Mouse (Mus musculus) left cerebral cortex, postnatal 10 days (tissue): ENCODE measurements around the gene Rnf220. TPM values are rescaled to one million over a fixed set of nuclear protein-coding genes. Genes with fewer than 3 reads are reported as not detected.
A peak's percentile ranks its signal among the peaks of the same experiment; 100 is the strongest.

ENCODE experiments used
- DNase-seq, 2 experiments: peaks; one replicate each; pipeline ENCODE4 v3.0.0; 2021 to 2022; ENCODE audit warnings: low spot score in 2 of 2, mixed read lengths in 1 of 2; ENCODE audit errors: extremely low spot score in 1 of 2
- intact Hi-C: fragments of 180-260 bp; cut with DNase I; formaldehyde crosslinking; loops from one replicate; pipeline ENCODE4 v1.15.1; 2025
- total RNA-seq, 2 experiments: library from RNA; stranded (reverse); gene quantifications; 2 replicates each; pipeline ENCODE4 v1.2.3; 2021

Gene Rnf220
- total RNA-seq, 2 experiments from 2014 or later, result 136 to 144 TPM

- no peak for DNase-seq
- intact Hi-C loops, result no loop called here
Measured at GRCm38 (mm10) chr4:117360713-117361557, 135.9 kb downstream of the Rnf220 start.

GRCm38 (mm10) chr4:117359803-117360382 lies 137.0 kb downstream of the Rnf220 start:
- intact Hi-C loops, result no loop called here
- no peak for DNase-seq

- DNase-seq, result no peak
- intact Hi-C loops, result no loop called here
Measured at GRCm38 (mm10) chr4:117357917-117358316, 138.9 kb downstream of the Rnf220 start.

GRCm38 (mm10) chr4:117357104-117357503 lies 139.7 kb downstream of the Rnf220 start:
- DNase-seq, result no peak
- intact Hi-C loops, result no loop called here

GRCm38 (mm10) chr4:117356223-117356622 lies 140.6 kb downstream of the Rnf220 start:
- DNase-seq, result peak in 1 of 2 experiments; percentile 63
- intact Hi-C loops, result no loop called here

- intact Hi-C loops, result no loop called here
- DNase-seq, result no peak
Measured at GRCm38 (mm10) chr4:117354651-117355050, 142.2 kb downstream of the Rnf220 start.

GRCm38 (mm10) chr4:117352957-117353356 lies 143.9 kb downstream of the Rnf220 start:
- no peak for DNase-seq
- intact Hi-C loops, result no loop called here

- intact Hi-C loops, result no loop called here
- no peak for DNase-seq
Measured at GRCm38 (mm10) chr4:117352071-117352470, 144.8 kb downstream of the Rnf220 start.

- intact Hi-C loops, result no loop called here
- no peak for DNase-seq
Measured at GRCm38 (mm10) chr4:117350139-117350693, 146.6 kb downstream of the Rnf220 start.

GRCm38 (mm10) chr4:117349327-117349726 lies 147.5 kb downstream of the Rnf220 start:
- intact Hi-C loops, result no loop called here
- DNase-seq, result no peak

GRCm38 (mm10) chr4:117346025-117346424 lies 150.8 kb downstream of the Rnf220 start:
- intact Hi-C loops, result no loop called here
- no peak for DNase-seq

- no peak for DNase-seq
- intact Hi-C loops, result no loop called here
Measured at GRCm38 (mm10) chr4:117343385-117343784, 153.5 kb downstream of the Rnf220 start.

GRCm38 (mm10) chr4:117342751-117343150 lies 154.1 kb downstream of the Rnf220 start:
- intact Hi-C loops, result no loop called here

GRCm38 (mm10) chr4:117341282-117341681 lies 155.6 kb downstream of the Rnf220 start:
- intact Hi-C loops, result no loop called here
- no peak for DNase-seq

More at GRCm38 (mm10) chr4:117342751-117343150, 154.1 kb downstream of the Rnf220 start:
- peak in 1 of 2 experiments; percentile 89 for DNase-seq

- intact Hi-C loops, result no loop called here
Measured at GRCm38 (mm10) chr4:117339796-117340195, 157.1 kb downstream of the Rnf220 start.

GRCm38 (mm10) chr4:117330836-117331475 lies 165.9 kb downstream of the Rnf220 start:
- intact Hi-C loops, result no loop called here
- no peak for DNase-seq

More at GRCm38 (mm10) chr4:117339796-117340195, 157.1 kb downstream of the Rnf220 start:
- DNase-seq, result no peak

- intact Hi-C loops, result no loop called here
- DNase-seq, result no peak
Measured at GRCm38 (mm10) chr4:117330132-117330531, 166.7 kb downstream of the Rnf220 start.

- intact Hi-C loops, result loop anchor here (10.0 kb wide), 1 partner anchor 348 kb away; no protein-coding TSS in a partner anchor
- DNase-seq, result no peak
Measured at GRCm38 (mm10) chr4:117326915-117327314, 169.9 kb downstream of the Rnf220 start.

- intact Hi-C loops, result loop anchor here (10.0 kb wide), 1 partner anchor 350 kb away; no protein-coding TSS in a partner anchor
- DNase-seq, result no peak
Measured at GRCm38 (mm10) chr4:117325076-117325475, 171.8 kb downstream of the Rnf220 start.
